8 mouse cellular contexts compared by ENCODE assay signal in the genomic region with DNA sequence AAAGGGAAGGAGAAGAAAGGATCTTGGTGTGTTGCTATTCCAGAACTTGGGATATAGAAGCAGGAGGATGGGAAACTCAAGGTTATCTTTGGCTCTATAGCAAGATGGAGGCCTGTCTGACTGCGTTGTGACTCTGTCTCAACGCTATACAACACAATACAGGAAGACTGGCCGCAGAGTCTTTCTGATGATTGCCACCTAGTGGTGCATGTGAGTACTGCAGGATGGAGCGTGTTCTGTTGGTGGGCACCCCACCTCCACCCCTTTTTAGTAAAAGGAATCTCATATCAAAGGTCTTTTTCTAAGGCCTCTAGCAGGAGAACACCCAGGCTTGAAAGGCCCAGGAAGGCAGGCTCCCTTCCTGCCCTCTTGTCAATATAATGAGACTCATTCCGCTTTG. TPM values are rescaled to one million over a fixed set of nuclear protein-coding genes. Genes with fewer than 3 reads are reported as not detected.
DNase-seq lines count a peak whose midpoint lies in the region; ATAC-seq and TF ChIP-seq lines count a peak whose summit lies in the region.

No protein-coding gene starts in this region.

- peak; percentile 86 for TF ChIP-seq CTCF in kidney, adult 2 months (conservative IDR thresholded peaks at IDR 0.05; ENCODE audit: insufficient read depth, insufficient read length, low read depth, low read length)

- TF ChIP-seq POLR2A in kidney, adult 2 months (IDR thresholded peaks at IDR 0.05; ENCODE audit: low read depth, low read length): no peak

- no peaks in the 10 kb centered on the region for H3K4me1 ChIP-seq in kidney, adult 2 months (ENCODE audit: control insufficient read depth, insufficient read depth, low read length)
- peaks cover 6% of the 10 kb centered on the region for H3K4me1 ChIP-seq in kidney, embryonic 15.5 days
- no peaks in the 10 kb centered on the region; the same call in 1 of the 2 replicates for H3K4me1 ChIP-seq in embryonic facial prominence, embryonic 11.5 days (ENCODE audit: control insufficient read depth, insufficient read depth, low read length)
- no peaks in the 10 kb centered on the region for H3K4me1 ChIP-seq in liver, embryonic 11.5 days (replicated peaks; ENCODE audit: control insufficient read depth, insufficient read depth, low read length)

- ATAC-seq in kidney, embryonic 15.5 days (replicated peaks; ENCODE audit: low FRiP score): no peak
- ATAC-seq in embryonic facial prominence, embryonic 11.5 days (replicated peaks; ENCODE audit: insufficient number of reproducible peaks, low FRiP score, low TSS enrichment, low read depth): no peak
- ATAC-seq in liver, embryonic 11.5 days (replicated peaks; ENCODE audit: low FRiP score): no peak

- H3K9me3 ChIP-seq in kidney, embryonic 15.5 days (replicated peaks): no peaks in the 10 kb centered on the region
- no peaks in the 10 kb centered on the region for H3K9me3 ChIP-seq in embryonic facial prominence, embryonic 11.5 days (replicated peaks; ENCODE audit: control insufficient read depth, low read length)
- H3K9me3 ChIP-seq in liver, embryonic 11.5 days (ENCODE audit: control insufficient read depth, low read length): no peaks in the 10 kb centered on the region

- H3K9ac ChIP-seq in kidney, embryonic 15.5 days: no peak overlapping the region
- no peak overlapping the region; the same call in 1 of the 2 replicates for H3K9ac ChIP-seq in embryonic facial prominence, embryonic 11.5 days (replicated peaks; ENCODE audit: low read length)
- no peak overlapping the region for H3K9ac ChIP-seq in liver, embryonic 11.5 days (ENCODE audit: low read depth, low read length)

- no peak overlapping the region for H3K27ac ChIP-seq in kidney, adult 2 months (ENCODE audit: insufficient read depth, low read depth, low read length)
- no peak overlapping the region for H3K27ac ChIP-seq in kidney, embryonic 15.5 days
- H3K27ac ChIP-seq in embryonic facial prominence, embryonic 11.5 days (replicated peaks; ENCODE audit: low read depth, low read length): no peak overlapping the region
- no peak overlapping the region for H3K27ac ChIP-seq in liver, embryonic 11.5 days (ENCODE audit: low read depth, low read length)

- DNase-seq in kidney, adult 2 months: peak; percentile 72
- DNase-seq in adrenal gland, postnatal 14 days: peak; percentile 80
- peak; percentile 90 for DNase-seq in embryonic facial prominence, embryonic 11.5 days (ENCODE audit: low spot score)
- peak; percentile 78 for DNase-seq in kidney, adult 9 months
- DNase-seq in liver, embryonic 11.5 days (ENCODE audit: low spot score): peak; percentile 58
- DNase-seq in retina, embryonic 14.5 days (ENCODE audit: low spot score): peak; percentile 93
- peak; percentile 31 for DNase-seq in urinary bladder, postnatal 10 days (ENCODE audit: low spot score)

- H3K4me2 ChIP-seq in kidney, embryonic 15.5 days: no peak overlapping the region
- H3K4me2 ChIP-seq in embryonic facial prominence, embryonic 11.5 days (ENCODE audit: low read depth, low read length): no peak overlapping the region
- no peak overlapping the region for H3K4me2 ChIP-seq in liver, embryonic 11.5 days

- 15% methylated on average over 5 of the region's 5 CpGs for WGBS in kidney, adult 2 months
- 19% methylated on average over 5 of the region's 5 CpGs for WGBS in kidney, embryonic 15.5 days
- 12% methylated on average over 5 of the region's 5 CpGs for WGBS in embryonic facial prominence, embryonic 11.5 days
- WGBS in liver, embryonic 11.5 days: 20% methylated on average over 5 of the region's 5 CpGs

- no peaks in the 10 kb centered on the region for H3K36me3 ChIP-seq in kidney, adult 2 months (ENCODE audit: control insufficient read depth, insufficient read depth, low read length)
- H3K36me3 ChIP-seq in kidney, embryonic 15.5 days: no peaks in the 10 kb centered on the region
- no peaks in the 10 kb centered on the region for H3K36me3 ChIP-seq in embryonic facial prominence, embryonic 11.5 days (replicated peaks; ENCODE audit: control insufficient read depth, insufficient read depth, low read depth, low read length)
- H3K36me3 ChIP-seq in liver, embryonic 11.5 days (ENCODE audit: control insufficient read depth, insufficient read depth, low read length): no peaks in the 10 kb centered on the region

- H3K4me3 ChIP-seq in kidney, adult 2 months (ENCODE audit: insufficient read depth, low read depth, low read length): no peak overlapping the region
- no peak overlapping the region for H3K4me3 ChIP-seq in kidney, embryonic 15.5 days (replicated peaks)
- H3K4me3 ChIP-seq in embryonic facial prominence, embryonic 11.5 days (ENCODE audit: low read depth, low read length): no peak overlapping the region
- no peak overlapping the region for H3K4me3 ChIP-seq in liver, embryonic 11.5 days (ENCODE audit: low read depth, low read length)

- no peaks in the 10 kb centered on the region for H3K27me3 ChIP-seq in kidney, adult 2 months (replicated peaks; ENCODE audit: control insufficient read depth, insufficient read depth, low read length)
- H3K27me3 ChIP-seq in kidney, embryonic 15.5 days: peaks cover 9% of the 10 kb centered on the region; the same call in 1 of the 2 replicates
- no peaks in the 10 kb centered on the region; the same call in 1 of the 2 replicates for H3K27me3 ChIP-seq in embryonic facial prominence, embryonic 11.5 days (ENCODE audit: control insufficient read depth, insufficient read depth, low read length)
- H3K27me3 ChIP-seq in liver, embryonic 11.5 days (replicated peaks; ENCODE audit: control insufficient read depth, insufficient read depth, low read length): peaks cover 7% of the 10 kb centered on the region

RNA-seq across cellular contexts. Expression of a gene that starts 36.5 kb away (rescaled TPM):
- 38.4 and 46.8 TPM in 2 replicates for polyA plus RNA-seq in kidney, adult 2 months (2012; rRNA removed)
- polyA plus RNA-seq in kidney, embryonic 15.5 days (2015; fragmentation: Nextera tagmentation; extraction: Ambion mirVana): 15.8 and 17.2 TPM in 2 replicates
- 19.3 and 31.5 TPM in 2 replicates for total RNA-seq in adrenal gland, postnatal 14 days (2021)
- polyA plus RNA-seq in embryonic facial prominence, embryonic 11.5 days (2014; fragmentation: Nextera tagmentation; extraction: Ambion mirVana): 2.9 and 3.7 TPM in 2 replicates
- polyA plus RNA-seq in liver, embryonic 11.5 days (2014; fragmentation: Nextera tagmentation; extraction: Ambion mirVana): 5.0 and 5.1 TPM in 2 replicates

RNA-seq across cellular contexts. Expression of a gene that starts 59.7 kb away (rescaled TPM):
- 8.0 and 8.6 TPM in 2 replicates for polyA plus RNA-seq in kidney, adult 2 months (2012; rRNA removed)
- polyA plus RNA-seq in kidney, embryonic 15.5 days (2015; fragmentation: Nextera tagmentation; extraction: Ambion mirVana): 4.3 and 4.9 TPM in 2 replicates
- 6.5 and 8.7 TPM in 2 replicates for total RNA-seq in adrenal gland, postnatal 14 days (2021)
- polyA plus RNA-seq in embryonic facial prominence, embryonic 11.5 days (2014; fragmentation: Nextera tagmentation; extraction: Ambion mirVana): 1.9 and 2.9 TPM in 2 replicates
- polyA plus RNA-seq in liver, embryonic 11.5 days (2014; fragmentation: Nextera tagmentation; extraction: Ambion mirVana): 1.1 and 1.6 TPM in 2 replicates

Comparison
In these comparisons a context has a peak if more than half of its experiments do, and no peak if none do; other contexts are left out.
1. DNase-seq: peak in every context shown above with its lines; median percentile 93 in retina, embryonic 14.5 days; 90 in embryonic facial prominence, embryonic 11.5 days; 80 in adrenal gland, postnatal 14 days; 78 in kidney, adult 9 months; 72 in kidney, adult 2 months; 58 in liver, embryonic 11.5 days; 31 in urinary bladder, postnatal 10 days.